In genomic region chr6:11906890-11907268, GRCm38 (mm10) we compare ENCODE assay signal across 8 mouse cellular contexts. TPM values are rescaled to one million over a fixed set of nuclear protein-coding genes. Genes with fewer than 3 reads are reported as not detected.
A peak's percentile ranks its signal among the peaks of the same experiment; 100 is the strongest.
DNase-seq lines count a peak whose midpoint lies in the region; ATAC-seq and TF ChIP-seq lines count a peak whose summit lies in the region.

No protein-coding gene starts in this region.

- no peaks in the 10 kb centered on the region for H3K4me1 ChIP-seq in testis, adult 2 months (ENCODE audit: control insufficient read depth, insufficient read depth, low read length)
- H3K4me1 ChIP-seq in embryonic facial prominence, embryonic 13.5 days, result peaks cover 15% of the 10 kb centered on the region
- H3K4me1 ChIP-seq in intestine, postnatal 0 days (replicated peaks; ENCODE audit: control insufficient read depth, insufficient read depth, low read length), result peaks cover 11% of the 10 kb centered on the region
- H3K4me1 ChIP-seq in neural tube, embryonic 12.5 days, result peaks cover 11% of the 10 kb centered on the region

- peak overlapping the region; percentile 84 for H3K27ac ChIP-seq in testis, adult 2 months (ENCODE audit: control insufficient read depth, insufficient read depth, low read depth, low read length)
- peak overlapping the region; percentile 77 for H3K27ac ChIP-seq in embryonic facial prominence, embryonic 13.5 days
- peak overlapping the region; percentile 86 for H3K27ac ChIP-seq in intestine, postnatal 0 days (ENCODE audit: low read depth, low read length)
- H3K27ac ChIP-seq in neural tube, embryonic 12.5 days, result no peak overlapping the region

- ATAC-seq in embryonic facial prominence, embryonic 13.5 days (ENCODE audit: insufficient number of reproducible peaks, insufficient read depth, low FRiP score, low TSS enrichment, low read depth), result peak; percentile 21; the same call in 1 of the 2 replicates
- ATAC-seq in intestine, postnatal 0 days, result peak; percentile 3
- peak; percentile 68 for ATAC-seq in neural tube, embryonic 12.5 days (ENCODE audit: low FRiP score, low read depth)

- H3K9ac ChIP-seq in embryonic facial prominence, embryonic 13.5 days, result peak overlapping the region; percentile 94
- H3K9ac ChIP-seq in intestine, postnatal 0 days (ENCODE audit: low read depth, low read length), result peak overlapping the region; percentile 85
- H3K9ac ChIP-seq in neural tube, embryonic 12.5 days, result peak overlapping the region; percentile 74

- H3K4me3 ChIP-seq in testis, adult 2 months (ENCODE audit: control insufficient read depth, low read depth, low read length), result peak overlapping the region; percentile 97
- H3K4me3 ChIP-seq in embryonic facial prominence, embryonic 13.5 days, result peak overlapping the region; percentile 94
- H3K4me3 ChIP-seq in intestine, postnatal 0 days (ENCODE audit: low read depth, low read length), result peak overlapping the region; percentile 83
- peak overlapping the region; percentile 61 for H3K4me3 ChIP-seq in neural tube, embryonic 12.5 days

- DNase-seq in testis, postnatal 14 days (ENCODE audit: low spot score), result no peak
- DNase-seq in gastrocnemius, postnatal 25 days, result no peak
- no peak for DNase-seq in thymus, adult 18-20 months
- DNase-seq in adrenal gland, postnatal 25 days, result no peak

- TF ChIP-seq POLR2A in testis, adult 2 months (IDR thresholded peaks at IDR 0.05; ENCODE audit: control insufficient read depth, low read depth, low read length), result no peak

- TF ChIP-seq CTCF in testis, adult 2 months (IDR thresholded peaks at IDR 0.05; ENCODE audit: control insufficient read depth, insufficient read depth, insufficient replicate concordance, low read depth, low read length), result 0 out of 2 replicates have a peak, but pooled peaks have one; percentile 4
- no peak for TF ChIP-seq CTCF in intestine, postnatal 0 days (IDR thresholded peaks at IDR 0.05; ENCODE audit: low read depth)

- WGBS in embryonic facial prominence, embryonic 13.5 days, result 0% methylated on average over 5 of the region's 5 CpGs
- WGBS in intestine, postnatal 0 days, result 0% methylated on average over 5 of the region's 5 CpGs
- WGBS in neural tube, embryonic 12.5 days, result 2% methylated on average over 5 of the region's 5 CpGs

- no peaks in the 10 kb centered on the region for H3K9me3 ChIP-seq in embryonic facial prominence, embryonic 13.5 days
- H3K9me3 ChIP-seq in intestine, postnatal 0 days (ENCODE audit: control insufficient read depth), result no peaks in the 10 kb centered on the region
- no peaks in the 10 kb centered on the region for H3K9me3 ChIP-seq in neural tube, embryonic 12.5 days

- H3K27me3 ChIP-seq in testis, adult 2 months (ENCODE audit: control insufficient read depth, insufficient read depth, low read length), result no peaks in the 10 kb centered on the region
- no peaks in the 10 kb centered on the region for H3K27me3 ChIP-seq in embryonic facial prominence, embryonic 13.5 days
- no peaks in the 10 kb centered on the region for H3K27me3 ChIP-seq in intestine, postnatal 0 days (replicated peaks; ENCODE audit: control insufficient read depth, insufficient read depth, low read length)
- no peaks in the 10 kb centered on the region for H3K27me3 ChIP-seq in neural tube, embryonic 12.5 days (replicated peaks)

- H3K36me3 ChIP-seq in testis, adult 2 months (ENCODE audit: control insufficient read depth, insufficient read depth, low read length), result no peaks in the 10 kb centered on the region
- H3K36me3 ChIP-seq in embryonic facial prominence, embryonic 13.5 days, result peaks cover 30% of the 10 kb centered on the region
- H3K36me3 ChIP-seq in intestine, postnatal 0 days (ENCODE audit: control insufficient read depth, insufficient read depth), result 0 out of 2 replicates have a peak, but pooled peaks cover 4% of the 10 kb centered on the region
- peaks cover 17% of the 10 kb centered on the region for H3K36me3 ChIP-seq in neural tube, embryonic 12.5 days

- H3K4me2 ChIP-seq in embryonic facial prominence, embryonic 13.5 days, result peak overlapping the region; percentile 70
- peak overlapping the region; percentile 67 for H3K4me2 ChIP-seq in intestine, postnatal 0 days (replicated peaks; ENCODE audit: low read depth)
- H3K4me2 ChIP-seq in neural tube, embryonic 12.5 days (replicated peaks), result peak overlapping the region; percentile 64

RNA-seq across cellular contexts. Expression of gene Ndufa4, which starts 0.4 kb away (rescaled TPM):
- 60.6 and 65.2 TPM in 2 replicates for polyA plus RNA-seq in testis, adult 2 months (2012; rRNA removed)
- polyA plus RNA-seq in embryonic facial prominence, embryonic 13.5 days (2015; fragmentation: Nextera tagmentation; extraction: Ambion mirVana), result 725 and 788 TPM in 2 replicates
- polyA plus RNA-seq in intestine, postnatal 0 days (2015; fragmentation: Nextera tagmentation; extraction: Ambion mirVana), result 1,529 and 1,625 TPM in 2 replicates
- polyA plus RNA-seq in neural tube, embryonic 12.5 days (2016; fragmentation: Nextera tagmentation; extraction: Ambion mirVana), result 840 and 887 TPM in 2 replicates
- total RNA-seq in gastrocnemius, postnatal 25 days (2021), result 1,000 to 10,000 TPM; 1,441 to 1,450 TPM
- total RNA-seq in adrenal gland, postnatal 25 days (2021), result 998 and 1,035 TPM in 2 replicates

RNA-seq across cellular contexts. Expression of gene Phf14, which starts 0.7 kb away (rescaled TPM):
- polyA plus RNA-seq in testis, adult 2 months (2012; rRNA removed), result 3.8 and 5.7 TPM in 2 replicates
- 112 and 113 TPM in 2 replicates for polyA plus RNA-seq in embryonic facial prominence, embryonic 13.5 days (2015; fragmentation: Nextera tagmentation; extraction: Ambion mirVana)
- 43.0 and 54.0 TPM in 2 replicates for polyA plus RNA-seq in intestine, postnatal 0 days (2015; fragmentation: Nextera tagmentation; extraction: Ambion mirVana)
- 101 and 112 TPM in 2 replicates for polyA plus RNA-seq in neural tube, embryonic 12.5 days (2016; fragmentation: Nextera tagmentation; extraction: Ambion mirVana)
- total RNA-seq in gastrocnemius, postnatal 25 days (2021), result 10 to 100 TPM; 22.1 to 24.4 TPM
- total RNA-seq in adrenal gland, postnatal 25 days (2021), result 37.7 and 55.0 TPM in 2 replicates

Comparison
In these comparisons a context has a peak if more than half of its experiments do, and no peak if none do; other contexts are left out.
1. ATAC-seq: peak in every context shown above with its lines; median percentile 68 in neural tube, embryonic 12.5 days; 21 in embryonic facial prominence, embryonic 13.5 days; 3 in intestine, postnatal 0 days.
2. RNA of gene Ndufa4, which starts 0.4 kb away (polyA plus RNA-seq): 1,529 to 1,625 TPM in intestine, postnatal 0 days, 840 to 887 TPM in neural tube, embryonic 12.5 days and 725 to 788 TPM in embryonic facial prominence, embryonic 13.5 days; 60.6 to 65.2 TPM in testis, adult 2 months; every median in the first group is over 10 times any median in the second.
3. Peak in every context shown above with its lines, with median percentiles within 50 percentile points of each other: H3K4me3 ChIP-seq, H3K4me2 ChIP-seq and H3K9ac ChIP-seq.